Mouse (Mus musculus) cortical plate, adult 2 months (tissue): ENCODE measurements around the gene Acad8.

Experiments
- CTCF ChIP-seq: fragments of 200-500 bp; IDR thresholded peaks from 2 replicates; pipeline ENCODE4 v1.5.1; 2011; ENCODE audit warnings: mild to moderate bottlenecking, control low read depth, low read length; ENCODE audit not compliant: insufficient read depth; ENCODE audit errors: extremely low read depth
- POLR2A ChIP-seq: fragments of 200-500 bp; IDR thresholded peaks from 2 replicates; pipeline ENCODE4 v1.6.1; 2011; ENCODE audit warnings: mild to moderate bottlenecking, low read length, control low read depth; ENCODE audit not compliant: insufficient read depth; ENCODE audit errors: extremely low read depth

GRCm38 (mm10) chr9:27006866-27007265, 7.5 kb upstream of the Acad8 start:
- TF ChIP-seq POLR2A (no peak), CTCF (no peak)
